Comparison of ENCODE assay signal across 10 mouse cellular contexts in genomic region chr2:135846903-135847302, GRCm38 (mm10).
"Had no signal": no experiment of that assay in that cellular context is flagged by ENCODE, and none has a peak within 500 bp of the region (broad histone marks: within the 10 kb centered on the region; RNA-seq: fewer than 3 reads in every experiment).

No protein-coding gene starts in this region.

- ATAC-seq: liver, postnatal 0 days had no signal

- DNase-seq: kidney, adult 9 months; kidney, postnatal 14 days; left cerebral cortex, postnatal 4 days; liver, postnatal 0 days; lung, postnatal 10 days; lung, postnatal 4 days; midbrain, embryonic 14.5 days; right cerebral cortex, postnatal 4 days; thymus, adult 2 months; thymus, postnatal 25 days had no signal
